Mouse (Mus musculus) forebrain, embryonic 12.5 days (tissue): ENCODE measurements at regions not wholly inside any gene's neighbourhood (a gene's known extent, or its start where the extent isn't known, plus 50 kb on each side); places are given as distances from the start of the nearest gene placed in this dataset.

Experiments used
- ATAC-seq: fragments of 200-750 bp; cut with Nextera tagmentation; 2 replicates; pipeline ENCODE4 v1.8.0; 2017; ENCODE audit warnings: moderate TSS enrichment; ENCODE audit not compliant: low FRiP score
- H3K27ac ChIP-seq: fragments of 300-500 bp; sonication (generic); 2 replicates; pipeline ENCODE4 v1.5.1; 2016; ENCODE audit warnings: mild to moderate bottlenecking
- H3K27me3 ChIP-seq: fragments of 300-500 bp; sonication (generic); 2 replicates; pipeline ENCODE4 v1.6.1; 2016; ENCODE audit warnings: mild to moderate bottlenecking
- H3K36me3 ChIP-seq: fragments of 300-500 bp; sonication (generic); replicated peaks from 2 replicates; pipeline ENCODE4 v1.6.1; 2016; ENCODE audit warnings: mild to moderate bottlenecking
- H3K4me1 ChIP-seq: fragments of 300-500 bp; sonication (generic); 2 replicates; pipeline ENCODE4 v1.6.1; 2016
- H3K4me2 ChIP-seq: fragments of 300-500 bp; sonication (generic); 2 replicates; pipeline ENCODE4 v1.6.1; 2016; ENCODE audit warnings: mild to moderate bottlenecking, moderate library complexity
- H3K4me3 ChIP-seq: fragments of 300-500 bp; sonication (generic); replicated peaks from 2 replicates; pipeline ENCODE4 v1.5.1; 2016; ENCODE audit warnings: mild to moderate bottlenecking
- H3K9ac ChIP-seq: fragments of 300-500 bp; sonication (generic); 2 replicates; pipeline ENCODE4 v1.6.1; 2016; ENCODE audit warnings: mild to moderate bottlenecking
- H3K9me3 ChIP-seq: fragments of 300-500 bp; sonication (generic); 2 replicates; pipeline ENCODE4 v1.6.1; 2016
- WGBS: fragments of 180-500 bp; shearing (Covaris S2); methylation state at CpG from one replicate; pipeline ENCODE4 v1.1.7; 2016; 5-methylcytosine and 5-hydroxymethylcytosine counted together

- 0 out of 2 replicates have a peak, but pooled peaks cover 5% of the 10 kb centered on the region for H3K27me3 ChIP-seq
- no peak overlapping the region for H3K4me3 ChIP-seq
- H3K9me3 ChIP-seq, result no peaks in the 10 kb centered on the region
- WGBS, result 52% methylated on average over 6 of the region's 6 CpGs
- no peak overlapping the region for H3K27ac ChIP-seq
- peaks cover 10% of the 10 kb centered on the region for H3K4me1 ChIP-seq
- H3K36me3 ChIP-seq, result no peaks in the 10 kb centered on the region
- no peak overlapping the region for H3K4me2 ChIP-seq
- no peak for ATAC-seq
- H3K9ac ChIP-seq, result no peak overlapping the region
Observed at GRCm38 (mm10) chr1:77227800-77228199, 287.1 kb downstream of the Epha4 start.

DNA sequence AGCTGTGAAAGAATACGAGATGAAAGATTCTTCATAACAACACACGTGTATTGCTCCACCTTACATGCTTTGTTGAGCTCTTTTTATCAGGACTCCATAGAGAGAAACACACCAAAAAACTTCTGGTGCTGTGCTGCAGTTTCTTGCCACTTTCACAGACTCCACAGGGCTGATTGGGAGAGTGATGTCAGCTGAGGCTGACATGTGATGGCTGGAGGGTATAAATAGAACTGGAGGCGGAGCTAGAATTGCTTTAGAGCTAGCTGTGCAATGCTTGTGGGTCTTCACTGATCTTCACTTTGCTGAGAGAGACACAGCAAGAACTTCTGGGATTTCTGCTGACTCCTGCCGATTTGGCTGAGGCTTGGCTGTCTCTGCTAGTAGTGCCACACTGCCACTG lies 285.3 kb downstream of the Epha4 start:
- no peak overlapping the region for H3K4me2 ChIP-seq
- 0 out of 2 replicates have a peak, but pooled peaks cover 5% of the 10 kb centered on the region for H3K27me3 ChIP-seq
- H3K4me1 ChIP-seq, result peaks cover 10% of the 10 kb centered on the region
- ATAC-seq, result no peak
- H3K4me3 ChIP-seq, result no peak overlapping the region
- H3K9ac ChIP-seq, result no peak overlapping the region
- no peaks in the 10 kb centered on the region for H3K9me3 ChIP-seq
- no peaks in the 10 kb centered on the region for H3K36me3 ChIP-seq
- no peak overlapping the region for H3K27ac ChIP-seq
- WGBS, result 82% methylated on average over 4 of the region's 4 CpGs

DNA sequence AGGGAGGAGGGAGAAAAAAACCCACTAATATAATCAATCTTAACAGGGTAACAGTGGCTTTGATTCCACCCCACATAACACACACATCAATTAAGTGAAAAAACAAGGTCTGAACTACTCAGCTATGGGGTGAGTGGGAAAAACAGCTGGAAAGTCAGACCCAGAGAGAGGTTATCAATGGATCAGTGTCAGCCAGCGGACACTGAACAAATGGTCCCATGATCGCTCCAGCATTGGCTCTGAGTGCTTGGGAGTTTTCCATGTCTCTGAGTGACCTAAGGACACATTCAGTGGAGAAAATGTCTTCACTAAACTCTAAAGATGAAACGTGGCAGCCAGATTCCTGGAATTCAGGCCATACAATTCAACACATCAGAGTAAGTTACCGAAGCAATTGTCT lies 281.9 kb downstream of the Epha4 start:
- 86% methylated on average over 4 of the region's 4 CpGs for WGBS

GRCm38 (mm10) chr1:77244642-77245041 lies 270.2 kb downstream of the Epha4 start:
- Histone ChIP-seq H3K9ac (no peak overlapping the region), H3K27me3 (peaks cover 12% of the 10 kb centered on the region; the same call in 1 of the 2 replicates), H3K4me1 (no peaks in the 10 kb centered on the region), H3K4me3 (no peak overlapping the region), H3K4me2 (no peak overlapping the region), H3K27ac (no peak overlapping the region), H3K9me3 (no peaks in the 10 kb centered on the region), H3K36me3 (no peaks in the 10 kb centered on the region)
- WGBS, result 56% methylated on average over 2 of the region's 2 CpGs
- ATAC-seq, result no peak

More for the DNA sequence above, 281.9 kb downstream of the Epha4 start:
- H3K9me3 ChIP-seq, result no peaks in the 10 kb centered on the region
- H3K36me3 ChIP-seq, result no peaks in the 10 kb centered on the region
- H3K4me3 ChIP-seq, result no peak overlapping the region
- H3K27ac ChIP-seq, result no peak overlapping the region
- no peak overlapping the region for H3K9ac ChIP-seq
- no peaks in the 10 kb centered on the region for H3K4me1 ChIP-seq
- ATAC-seq, result no peak
- H3K27me3 ChIP-seq, result no peaks in the 10 kb centered on the region
- H3K4me2 ChIP-seq, result no peak overlapping the region

- Histone ChIP-seq H3K27ac (no peak overlapping the region), H3K27me3 (peaks cover 12% of the 10 kb centered on the region; the same call in 1 of the 2 replicates), H3K9me3 (no peaks in the 10 kb centered on the region), H3K36me3 (no peaks in the 10 kb centered on the region), H3K4me2 (no peak overlapping the region), H3K4me3 (no peak overlapping the region), H3K9ac (no peak overlapping the region), H3K4me1 (no peaks in the 10 kb centered on the region)
- no peak for ATAC-seq
- WGBS, result 69% methylated on average over 3 of the region's 3 CpGs
Observed at GRCm38 (mm10) chr1:77246047-77246446, 268.8 kb downstream of the Epha4 start.

DNA sequence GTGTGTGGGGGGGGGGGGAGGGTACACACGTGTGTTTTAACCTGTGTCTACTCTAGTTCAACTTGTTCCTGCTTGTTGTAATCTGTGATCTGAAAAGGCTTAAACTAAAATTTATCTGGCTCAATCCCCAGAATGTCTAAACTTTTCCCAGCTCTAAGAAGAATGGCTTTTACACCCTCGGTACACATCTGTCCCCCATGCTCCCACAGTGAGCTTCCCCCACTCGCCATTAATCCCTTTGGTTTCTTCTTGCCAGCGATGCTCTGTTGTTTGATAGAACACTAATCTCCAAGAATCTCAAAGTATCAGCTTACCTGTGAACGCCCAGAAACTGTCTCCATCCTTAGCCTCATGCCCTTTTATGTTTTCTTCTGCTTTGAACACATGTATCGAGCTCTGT lies 260.6 kb downstream of the Epha4 start:
- WGBS, result 65% methylated on average over 6 of the region's 6 CpGs
- H3K4me3 ChIP-seq, result no peak overlapping the region
- H3K27me3 ChIP-seq, result peaks cover 4% of the 10 kb centered on the region; the same call in 1 of the 2 replicates
- no peak overlapping the region for H3K4me2 ChIP-seq
- ATAC-seq, result no peak
- no peaks in the 10 kb centered on the region for H3K36me3 ChIP-seq
- H3K27ac ChIP-seq, result no peak overlapping the region
- H3K9me3 ChIP-seq, result no peaks in the 10 kb centered on the region
- peaks cover 27% of the 10 kb centered on the region; the same call in 1 of the 2 replicates for H3K4me1 ChIP-seq
- no peak overlapping the region for H3K9ac ChIP-seq

DNA sequence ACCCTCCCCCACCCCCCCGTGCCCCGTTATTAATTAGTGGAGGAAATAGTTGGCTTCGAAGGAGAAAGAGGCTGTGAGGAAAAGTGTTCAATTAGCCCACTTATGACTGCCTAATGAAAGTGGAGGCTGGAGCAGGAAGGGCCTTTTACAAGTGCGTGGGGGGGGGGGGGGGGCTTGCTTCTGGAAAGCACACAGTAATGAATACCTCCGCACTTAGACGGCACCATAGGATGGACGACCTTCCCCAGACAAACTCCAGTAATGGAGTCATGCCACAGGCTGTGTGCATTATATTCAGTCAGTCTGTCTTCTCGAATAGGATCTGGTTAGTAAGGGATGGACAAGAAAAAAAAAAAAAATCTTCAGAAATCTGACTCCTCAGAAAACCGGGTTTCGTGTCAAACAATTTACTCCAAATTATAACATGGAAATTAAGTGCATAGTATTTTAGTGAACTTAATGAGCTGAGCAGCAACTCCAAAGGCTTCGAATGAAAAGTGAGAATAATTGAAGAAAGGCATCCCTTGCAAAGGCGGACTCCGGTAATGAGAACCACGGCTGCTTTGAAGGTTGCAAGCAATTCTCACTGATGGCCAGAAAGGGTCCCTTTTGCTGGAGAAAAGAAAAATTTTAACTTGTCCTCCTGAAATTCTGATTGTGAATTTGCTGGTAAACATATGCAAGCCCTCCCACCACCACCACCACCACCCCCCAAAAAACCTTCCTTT lies 258.6 kb downstream of the Epha4 start:
- peaks cover 33% of the 10 kb centered on the region for H3K4me1 ChIP-seq
- WGBS, result 19% methylated on average over 14 of the region's 14 CpGs

GRCm38 (mm10) chr1:77258730-77259310 lies 256.1 kb downstream of the Epha4 start:
- H3K9me3 ChIP-seq, result no peaks in the 10 kb centered on the region
- no peak overlapping the region for H3K4me3 ChIP-seq
- H3K4me2 ChIP-seq, result no peak overlapping the region
- H3K27me3 ChIP-seq, result peaks cover 4% of the 10 kb centered on the region; the same call in 1 of the 2 replicates
- WGBS, result 42% methylated on average over 7 of the region's 7 CpGs
- no peaks in the 10 kb centered on the region for H3K36me3 ChIP-seq
- H3K4me1 ChIP-seq, result peaks cover 33% of the 10 kb centered on the region
- ATAC-seq, result no peak
- H3K9ac ChIP-seq, result no peak overlapping the region
- H3K27ac ChIP-seq, result no peak overlapping the region

More for the DNA sequence above, 258.6 kb downstream of the Epha4 start:
- peak; percentile 41; the same call in 1 of the 2 replicates for ATAC-seq
- Histone ChIP-seq H3K9ac (no peak overlapping the region), H3K36me3 (no peaks in the 10 kb centered on the region), H3K27ac (no peak overlapping the region), H3K9me3 (no peaks in the 10 kb centered on the region), H3K4me2 (no peak overlapping the region), H3K27me3 (peaks cover 4% of the 10 kb centered on the region; the same call in 1 of the 2 replicates), H3K4me3 (no peak overlapping the region)

DNA sequence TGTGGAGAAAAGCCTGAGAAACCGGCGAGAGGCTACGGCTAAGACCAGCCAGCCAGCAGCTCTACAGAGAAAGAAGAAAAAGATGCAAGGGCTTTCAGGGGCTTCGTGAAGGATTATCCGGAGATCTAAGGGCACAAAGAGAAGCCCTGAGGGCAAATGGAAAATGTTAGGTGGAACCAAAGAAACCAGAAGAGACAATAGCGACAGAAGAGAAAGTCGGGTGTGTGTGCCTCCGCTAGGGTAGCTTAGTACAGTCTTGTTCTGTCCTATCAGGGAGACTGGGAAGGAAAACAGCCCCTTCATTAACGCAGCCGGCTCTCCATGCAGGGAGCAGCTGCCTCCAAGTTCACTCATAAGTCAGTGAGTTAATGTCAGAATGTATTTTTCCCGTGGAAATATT lies 255.1 kb downstream of the Epha4 start:
- peaks cover 33% of the 10 kb centered on the region for H3K4me1 ChIP-seq
- H3K4me3 ChIP-seq, result no peak overlapping the region
- H3K9ac ChIP-seq, result no peak overlapping the region
- no peak overlapping the region for H3K27ac ChIP-seq
- WGBS, result 19% methylated on average over 11 of the region's 11 CpGs
- H3K4me2 ChIP-seq, result peak overlapping the region; percentile 41
- H3K9me3 ChIP-seq, result no peaks in the 10 kb centered on the region
- ATAC-seq, result no peak
- peaks cover 4% of the 10 kb centered on the region; the same call in 1 of the 2 replicates for H3K27me3 ChIP-seq
- H3K36me3 ChIP-seq, result no peaks in the 10 kb centered on the region

- Histone ChIP-seq H3K27me3 (peaks cover 4% of the 10 kb centered on the region; the same call in 1 of the 2 replicates), H3K27ac (no peak overlapping the region), H3K9ac (no peak overlapping the region), H3K4me2 (no peak overlapping the region), H3K36me3 (no peaks in the 10 kb centered on the region), H3K4me1 (peaks cover 32% of the 10 kb centered on the region), H3K4me3 (no peak overlapping the region), H3K9me3 (no peaks in the 10 kb centered on the region)
- ATAC-seq, result no peak
- WGBS, result 94% methylated on average over 4 of the region's 4 CpGs
Observed at GRCm38 (mm10) chr1:77261678-77262077, 253.2 kb downstream of the Epha4 start.

DNA sequence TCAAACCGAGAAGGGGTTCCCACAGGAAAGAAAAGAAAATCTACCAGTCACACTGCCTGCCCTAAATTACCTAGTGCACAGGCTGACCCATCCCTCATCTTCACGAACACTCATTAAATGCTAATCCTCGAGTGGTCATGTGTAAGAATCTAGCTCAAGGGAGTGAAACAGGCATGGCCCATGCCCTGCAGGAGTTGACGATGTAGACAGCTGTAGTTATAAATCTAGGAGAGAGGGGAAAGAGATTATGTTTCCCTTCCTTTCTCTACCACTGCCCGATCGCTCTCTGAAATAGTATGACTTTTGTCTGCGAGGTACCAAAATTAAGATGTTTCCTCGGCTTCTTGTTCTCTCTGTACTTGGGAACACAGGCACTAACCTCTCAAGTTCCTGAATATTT lies 249.2 kb downstream of the Epha4 start:
- WGBS, result 65% methylated on average over 8 of the region's 8 CpGs
- no peak overlapping the region for H3K9ac ChIP-seq
- H3K27me3 ChIP-seq, result no peaks in the 10 kb centered on the region; the same call in 1 of the 2 replicates
- no peaks in the 10 kb centered on the region for H3K9me3 ChIP-seq
- H3K4me1 ChIP-seq, result peaks cover 3% of the 10 kb centered on the region; the same call in 1 of the 2 replicates
- ATAC-seq, result no peak
- H3K4me2 ChIP-seq, result no peak overlapping the region
- H3K27ac ChIP-seq, result no peak overlapping the region
- no peak overlapping the region for H3K4me3 ChIP-seq
- no peaks in the 10 kb centered on the region for H3K36me3 ChIP-seq

DNA sequence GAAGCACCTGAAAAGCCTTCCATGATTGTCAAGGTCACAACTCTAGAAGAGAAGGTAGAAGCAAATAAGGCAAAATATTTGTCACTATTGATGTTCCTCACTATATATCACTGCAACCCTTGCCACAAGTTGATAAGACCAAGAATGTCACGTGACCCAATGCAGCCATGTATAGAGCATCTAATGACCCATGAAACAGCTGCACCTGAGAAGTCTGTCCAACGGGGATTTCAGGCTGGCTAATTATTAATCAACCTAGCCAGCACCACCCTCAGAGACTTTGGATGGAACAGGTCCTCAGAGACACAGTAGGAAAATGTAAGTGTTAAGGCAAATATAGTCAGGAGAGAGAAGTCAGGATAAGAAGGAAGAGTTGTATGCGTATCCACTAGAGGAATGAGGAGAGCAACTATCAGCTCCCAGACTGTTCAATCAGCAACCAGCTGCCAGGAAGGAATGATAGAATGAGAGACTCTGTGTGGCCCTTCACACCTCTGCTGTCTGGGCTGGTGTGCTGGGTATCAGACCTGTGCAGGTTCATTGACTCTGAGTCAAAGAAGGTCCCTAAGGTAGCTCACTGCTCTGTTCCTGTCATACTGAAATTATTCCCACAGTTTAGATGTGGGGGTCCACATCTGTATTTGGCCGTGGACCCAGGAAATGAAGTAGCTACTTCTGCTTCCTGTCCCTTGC lies 247.4 kb downstream of the Epha4 start:
- Histone ChIP-seq H3K4me1 (peaks cover 3% of the 10 kb centered on the region; the same call in 1 of the 2 replicates), H3K27ac (no peak overlapping the region), H3K4me2 (no peak overlapping the region), H3K9me3 (no peaks in the 10 kb centered on the region), H3K36me3 (no peaks in the 10 kb centered on the region), H3K9ac (no peak overlapping the region), H3K27me3 (no peaks in the 10 kb centered on the region; the same call in 1 of the 2 replicates), H3K4me3 (no peak overlapping the region)
- whole genome bisulfite sequencing, result 91% methylated on average over 4 of the region's 4 CpGs
- no peak for ATAC-seq
